Mouse (Mus musculus) CD4-positive, CD25-positive, alpha-beta regulatory T cell, adult 2 months (primary cell): ENCODE data around the gene Vmn1r79.
"Not testable (repeated sequence)": the region's sequence is repeated elsewhere in the genome, so short reads cannot be mapped to it uniquely, and the experiment has no call there.

ENCODE experiments used
- DNase-seq: peaks from one replicate; pipeline ENCODE4 v3.0.0-alpha.2; 2012; ENCODE audit warnings: low read depth, low spot score

The Vmn1r79 gene

GRCm38 (mm10) chr7:12170979-12171378 lies at the start of gene Vmn1r79:
Vmn1r79 (plus strand) TSS chr7:12171279.
- DNase-seq: not testable (repeated sequence)

DNA sequence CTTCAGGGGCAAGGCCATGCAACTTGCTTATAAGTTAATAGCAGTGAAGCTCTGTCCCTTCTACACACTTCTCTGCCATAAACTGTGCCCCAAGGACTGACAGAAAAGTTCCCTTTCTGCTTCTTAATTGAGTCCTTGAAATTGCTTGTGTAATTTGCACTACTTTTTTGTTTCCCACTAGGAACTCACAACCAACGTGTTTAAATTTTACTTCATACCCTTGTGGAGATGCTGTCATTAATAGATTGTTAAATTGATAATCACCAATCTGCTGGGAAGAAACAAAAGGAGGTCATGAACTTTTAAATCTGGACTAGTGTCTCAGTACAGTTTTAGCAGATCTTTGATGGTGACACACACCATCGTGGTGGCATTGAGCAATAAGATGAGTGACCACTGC lies 21.1 kb upstream of the Vmn1r79 start, which contains the start of gene Vmn1r78:
TSS of gene Vmn1r78 (plus strand) at position 301 of the 400 bp plus-strand sequence.
- no peak for DNase-seq

DNA sequence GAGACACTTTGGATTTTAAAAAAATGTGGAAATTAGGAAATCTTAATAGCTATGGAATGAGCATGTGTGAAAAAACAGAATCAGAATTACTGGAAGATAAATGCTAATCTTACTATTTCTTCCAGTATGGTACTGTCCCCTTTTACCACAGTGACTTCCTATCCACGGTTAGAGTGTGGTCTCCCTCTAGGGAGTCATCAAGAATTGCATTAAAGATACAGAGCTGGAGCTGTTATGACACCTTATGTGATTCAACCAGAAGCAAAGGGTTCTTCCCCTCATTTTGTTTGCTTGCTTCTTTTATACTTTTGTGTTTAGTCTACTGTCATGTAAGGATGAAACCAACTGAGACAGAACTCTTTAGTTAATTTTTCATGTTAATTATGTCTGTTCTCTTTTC lies 14.6 kb upstream of the Vmn1r79 start:
- not testable (repeated sequence) for DNase-seq

DNA sequence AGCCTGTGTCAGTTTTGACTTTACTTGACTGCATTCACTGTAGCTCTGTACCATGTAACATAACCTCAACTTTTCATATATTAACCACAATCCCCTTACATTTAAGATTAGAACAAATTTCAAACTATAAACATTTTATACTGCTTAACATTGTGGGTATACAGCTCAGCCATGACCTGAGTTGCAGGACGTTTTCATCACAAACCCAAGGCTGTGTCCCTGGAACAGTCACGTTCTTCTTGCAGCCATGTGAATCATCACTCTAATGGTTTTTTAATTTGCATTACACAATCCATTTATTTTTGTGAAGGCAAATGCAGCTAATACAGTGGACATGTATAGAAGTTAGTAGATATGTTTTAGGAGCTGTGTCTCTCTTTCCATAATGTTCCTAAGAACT lies 1.8 kb downstream of the Vmn1r79 start:
- DNase-seq: not testable (repeated sequence)

DNA sequence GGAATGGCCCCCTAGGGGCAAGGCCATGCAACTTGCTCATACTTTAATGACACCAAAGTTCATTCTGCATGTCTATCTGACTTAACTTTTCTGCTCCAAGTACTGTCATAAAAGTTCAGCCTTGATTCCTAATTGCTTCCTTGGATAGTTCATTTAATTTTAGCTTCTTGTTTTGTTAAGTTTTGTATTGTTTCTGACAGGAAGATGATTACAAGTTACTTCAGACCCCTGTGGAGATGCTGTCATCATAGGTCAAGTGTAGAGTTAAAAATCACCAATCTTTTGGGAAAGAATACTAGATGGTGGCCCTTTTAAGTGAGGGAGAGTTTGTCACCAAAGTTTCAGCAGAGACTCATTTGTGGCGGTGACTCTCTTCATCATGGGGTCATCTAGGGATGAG lies 17.9 kb downstream of the Vmn1r79 start, which contains the start of gene Vmn1r80:
TSS of gene Vmn1r80 (plus strand) at position 301 of the 400 bp plus-strand sequence.
- DNase-seq: no peak

- no peak for DNase-seq
Observed at GRCm38 (mm10) chr7:12204141-12204540, 33.1 kb downstream of the Vmn1r79 start.
